Mouse (Mus musculus): ENCODE measurements around the gene 5730455P16Rik. TPM values are rescaled to one million over a fixed set of nuclear protein-coding genes. Genes with fewer than 3 reads are reported as not detected.

The 5730455P16Rik gene
- polyA plus RNA-seq, 1 experiment from 2014 or later, result 18.1 TPM

DNA sequence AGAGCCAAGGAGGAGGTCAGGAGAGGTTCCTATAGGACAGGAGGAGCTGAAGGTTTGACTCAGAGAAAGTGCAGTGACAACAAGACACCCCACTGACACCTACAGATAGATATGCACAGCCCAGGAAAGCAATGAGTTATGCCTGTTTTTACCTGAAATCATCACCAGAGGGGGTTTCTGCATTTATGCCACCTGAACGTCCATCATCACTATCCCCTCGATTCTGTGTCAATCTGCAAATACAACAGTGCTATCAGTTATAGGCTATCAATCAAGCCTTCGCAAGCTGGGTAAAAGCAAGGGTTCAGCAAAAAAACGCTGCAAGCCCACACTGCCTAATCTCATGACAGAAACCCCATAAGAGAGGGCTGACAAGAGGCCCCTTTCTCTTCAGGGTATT is 1.2 kb downstream of the 5730455P16Rik start:
- Histone ChIP-seq H3K27ac (no peak overlapping the region), H3K4me3 (replicated peaks) (no peak overlapping the region), H3K36me3 (peaks cover 6% of the 10 kb centered on the region), H3K4me2 (no peak overlapping the region), H3K4me1 (no peaks in the 10 kb centered on the region), H3K27me3 (replicated peaks) (no peaks in the 10 kb centered on the region), H3K9me3 (no peaks in the 10 kb centered on the region), H3K9ac (no peak overlapping the region)
- WGBS, result 57% methylated on average over 4 of the region's 4 CpGs
- ATAC-seq (ENCODE audit: insufficient read depth, low FRiP score, low read depth), result no peak

DNA sequence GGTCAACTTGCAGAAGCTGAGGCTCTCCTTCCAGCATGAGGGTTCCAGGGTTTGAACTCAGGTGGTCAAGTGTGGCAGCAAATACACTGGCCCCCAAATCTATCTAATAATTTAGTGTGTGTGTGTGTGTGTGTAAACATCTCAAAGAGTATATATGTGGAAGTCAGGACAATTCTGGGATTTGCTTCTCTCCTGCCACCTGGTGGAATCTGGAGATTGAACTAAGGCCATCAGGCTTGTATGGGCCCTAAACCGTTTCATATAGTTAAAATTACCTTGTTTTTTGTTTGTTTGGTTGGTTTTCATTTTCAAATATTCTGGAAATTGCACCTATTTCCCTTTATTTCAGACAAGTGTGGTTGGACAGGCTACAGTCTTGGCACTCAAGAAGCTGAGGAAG is 8.9 kb downstream of the 5730455P16Rik start:
- 84% methylated on average over 1 of the region's 1 CpGs for WGBS
- Histone ChIP-seq H3K9ac (no peak overlapping the region), H3K27ac (no peak overlapping the region), H3K4me3 (replicated peaks) (no peak overlapping the region), H3K36me3 (peaks cover 34% of the 10 kb centered on the region), H3K4me2 (no peak overlapping the region), H3K4me1 (no peaks in the 10 kb centered on the region), H3K9me3 (no peaks in the 10 kb centered on the region), H3K27me3 (replicated peaks) (no peaks in the 10 kb centered on the region)
- no peak for ATAC-seq (ENCODE audit: insufficient read depth, low FRiP score, low read depth)

DNA sequence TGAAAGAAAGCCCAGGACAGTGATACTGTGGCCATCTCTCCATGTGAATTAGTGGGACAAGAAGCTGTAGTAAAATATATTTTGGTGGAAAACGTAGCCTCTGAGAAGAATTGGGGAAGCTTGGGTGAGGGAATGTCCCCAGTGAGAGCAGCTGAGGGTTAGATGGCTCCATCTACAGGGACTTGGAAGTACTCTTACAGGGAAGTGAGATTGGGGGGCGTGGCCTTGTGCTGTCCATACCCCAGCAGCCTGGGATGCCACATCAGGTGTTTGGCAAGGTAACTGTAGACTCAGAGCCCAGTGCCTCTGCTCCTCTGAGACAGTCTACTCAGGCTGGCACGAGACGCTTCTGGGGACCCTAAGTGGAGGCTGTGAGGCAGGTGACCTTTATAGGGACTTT is 23.0 kb downstream of the 5730455P16Rik start:
- H3K4me3 ChIP-seq (replicated peaks), result no peak overlapping the region
- no peak for ATAC-seq (ENCODE audit: insufficient read depth, low FRiP score, low read depth)
- 38% methylated on average over 4 of the region's 4 CpGs for WGBS

DNA sequence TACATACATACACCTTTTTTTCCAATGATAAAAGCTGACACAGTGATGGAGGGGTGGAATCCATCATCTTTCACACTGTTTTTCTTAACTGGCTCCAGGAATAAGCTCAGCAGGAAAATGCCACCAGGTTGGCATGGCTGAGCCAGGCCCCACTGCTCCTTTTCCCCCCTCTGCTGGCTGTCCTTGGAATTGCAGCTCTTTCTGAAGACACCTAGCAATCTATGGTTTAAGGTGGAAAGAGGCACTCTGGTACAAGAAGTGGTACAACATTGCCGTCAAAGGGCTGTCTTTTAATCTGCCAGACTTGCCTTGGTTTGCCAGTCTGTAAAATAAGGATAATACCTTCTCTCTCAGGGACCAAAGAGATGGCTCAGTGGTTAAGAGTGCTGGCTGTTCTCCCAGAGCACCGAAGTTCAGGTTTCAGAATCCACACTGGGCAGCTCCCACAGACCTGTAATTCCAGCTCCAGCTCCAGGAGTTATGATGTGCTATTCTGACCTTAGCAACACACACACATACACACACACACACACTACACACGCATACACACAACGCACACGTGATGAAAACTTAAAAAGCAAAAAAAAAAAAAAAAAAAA is 25.9 kb downstream of the 5730455P16Rik start:
- Histone ChIP-seq H3K36me3 (no peaks in the 10 kb centered on the region), H3K9ac (no peak overlapping the region), H3K4me2 (no peak overlapping the region), H3K27ac (no peak overlapping the region), H3K27me3 (replicated peaks) (no peaks in the 10 kb centered on the region), H3K4me3 (replicated peaks) (no peak overlapping the region), H3K9me3 (no peaks in the 10 kb centered on the region), H3K4me1 (no peaks in the 10 kb centered on the region)
- no peak for ATAC-seq (ENCODE audit: insufficient read depth, low FRiP score, low read depth)
- WGBS, result 76% methylated on average over 5 of the region's 5 CpGs

More for the DNA sequence above, 23.0 kb downstream of the 5730455P16Rik start:
- no peaks in the 10 kb centered on the region for H3K27me3 ChIP-seq (replicated peaks)
- no peak overlapping the region for H3K4me2 ChIP-seq
- no peak overlapping the region for H3K9ac ChIP-seq
- no peaks in the 10 kb centered on the region for H3K36me3 ChIP-seq
- no peaks in the 10 kb centered on the region for H3K4me1 ChIP-seq
- no peak overlapping the region for H3K27ac ChIP-seq
- no peaks in the 10 kb centered on the region for H3K9me3 ChIP-seq

DNA sequence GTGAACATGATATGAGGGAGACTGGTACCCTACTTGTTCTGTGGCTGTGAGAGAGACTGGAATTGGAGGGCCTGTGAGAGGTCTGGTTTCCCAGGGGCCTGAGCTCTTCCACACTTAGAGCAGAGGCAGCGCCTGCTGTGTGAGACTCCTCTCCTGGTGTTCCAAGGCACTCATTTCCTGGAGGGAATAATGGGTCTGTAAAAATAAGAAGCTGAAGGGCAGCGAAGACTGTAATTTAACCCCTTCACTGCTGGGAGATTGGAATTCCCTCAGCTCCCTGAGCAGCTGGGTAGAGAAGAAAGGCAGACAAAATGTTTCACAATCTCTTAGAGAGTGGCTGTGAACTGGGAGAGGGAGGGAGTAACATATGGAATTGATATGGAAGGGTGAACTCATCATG is 35.4 kb downstream of the 5730455P16Rik start:
- no peak overlapping the region for H3K4me3 ChIP-seq (replicated peaks)
- H3K4me2 ChIP-seq, result no peak overlapping the region
- H3K27me3 ChIP-seq (replicated peaks), result no peaks in the 10 kb centered on the region
- 20% methylated on average over 2 of the region's 2 CpGs for WGBS
- H3K36me3 ChIP-seq, result no peaks in the 10 kb centered on the region
- no peak for ATAC-seq (ENCODE audit: insufficient read depth, low FRiP score, low read depth)
- no peaks in the 10 kb centered on the region for H3K9me3 ChIP-seq
- H3K9ac ChIP-seq, result no peak overlapping the region
- H3K27ac ChIP-seq, result no peak overlapping the region
- no peaks in the 10 kb centered on the region for H3K4me1 ChIP-seq

DNA sequence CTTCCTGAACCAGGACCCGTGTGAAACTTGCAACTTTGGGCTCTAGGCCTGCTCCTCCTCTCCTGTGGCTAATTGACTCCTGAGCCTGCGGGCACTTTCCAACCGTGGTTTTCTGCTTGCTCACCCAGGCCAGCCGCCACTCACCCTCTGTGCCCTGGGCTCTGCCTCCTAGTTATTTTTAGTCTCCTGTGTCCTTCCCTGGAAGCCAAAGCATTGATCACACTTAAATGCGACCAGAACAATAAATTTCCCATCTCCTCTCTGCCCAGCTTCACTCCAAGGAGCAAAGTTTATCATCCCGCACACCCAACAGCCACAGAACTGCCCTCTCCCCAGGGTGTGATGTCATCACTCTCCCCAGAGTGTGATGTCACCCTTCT is 41.5 kb downstream of the 5730455P16Rik start:
- Histone ChIP-seq H3K36me3 (no peaks in the 10 kb centered on the region), H3K27ac (no peak overlapping the region), H3K4me1 (no peaks in the 10 kb centered on the region), H3K9me3 (no peaks in the 10 kb centered on the region), H3K9ac (no peak overlapping the region), H3K27me3 (replicated peaks) (no peaks in the 10 kb centered on the region), H3K4me2 (no peak overlapping the region), H3K4me3 (replicated peaks) (no peak overlapping the region)
- no peak for ATAC-seq (ENCODE audit: insufficient read depth, low FRiP score, low read depth)
- WGBS, result 27% methylated on average over 6 of the region's 6 CpGs

DNA sequence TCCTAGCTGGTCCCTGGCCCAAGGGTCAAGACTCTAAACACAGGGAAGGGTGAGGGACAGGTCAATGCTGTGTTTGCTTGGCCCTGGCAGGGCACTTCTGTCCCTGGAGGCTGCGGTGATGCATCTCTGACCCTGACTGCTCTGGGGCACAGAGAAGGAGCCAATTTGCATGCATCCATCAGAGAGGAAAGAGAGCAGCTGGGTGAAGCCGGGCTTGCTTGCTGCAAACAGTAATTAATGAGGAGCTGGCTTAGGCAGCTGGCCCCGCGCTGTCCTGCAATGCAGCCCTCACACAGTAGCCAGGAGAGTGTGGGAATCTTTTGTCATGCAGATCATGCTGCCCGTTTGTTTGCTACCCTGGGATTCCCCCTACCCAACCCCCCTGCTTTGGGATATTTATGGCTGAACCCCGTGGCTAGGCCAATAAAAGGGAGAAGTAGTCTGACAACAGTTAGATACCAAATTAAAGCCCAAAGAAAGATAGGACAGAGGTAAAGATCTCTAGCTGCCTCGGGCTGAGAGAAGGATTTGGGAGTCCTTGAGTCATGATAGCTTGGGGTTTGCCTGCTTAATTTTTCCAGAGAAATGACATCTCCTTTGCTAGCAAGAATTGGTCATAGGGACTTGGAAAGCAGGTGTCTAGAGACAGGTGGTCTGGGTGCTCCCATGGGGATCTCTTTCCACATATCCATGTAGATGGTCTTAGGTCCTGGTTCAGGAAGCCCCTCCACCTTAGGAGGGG is 42.1 kb downstream of the 5730455P16Rik start:
- Histone ChIP-seq H3K9ac (no peak overlapping the region), H3K36me3 (no peaks in the 10 kb centered on the region), H3K4me1 (no peaks in the 10 kb centered on the region), H3K4me2 (no peak overlapping the region), H3K9me3 (no peaks in the 10 kb centered on the region), H3K27me3 (replicated peaks) (no peaks in the 10 kb centered on the region), H3K27ac (no peak overlapping the region), H3K4me3 (replicated peaks) (no peak overlapping the region)
- ATAC-seq (ENCODE audit: insufficient read depth, low FRiP score, low read depth), result no peak
- WGBS, result 7% methylated on average over 7 of the region's 7 CpGs

DNA sequence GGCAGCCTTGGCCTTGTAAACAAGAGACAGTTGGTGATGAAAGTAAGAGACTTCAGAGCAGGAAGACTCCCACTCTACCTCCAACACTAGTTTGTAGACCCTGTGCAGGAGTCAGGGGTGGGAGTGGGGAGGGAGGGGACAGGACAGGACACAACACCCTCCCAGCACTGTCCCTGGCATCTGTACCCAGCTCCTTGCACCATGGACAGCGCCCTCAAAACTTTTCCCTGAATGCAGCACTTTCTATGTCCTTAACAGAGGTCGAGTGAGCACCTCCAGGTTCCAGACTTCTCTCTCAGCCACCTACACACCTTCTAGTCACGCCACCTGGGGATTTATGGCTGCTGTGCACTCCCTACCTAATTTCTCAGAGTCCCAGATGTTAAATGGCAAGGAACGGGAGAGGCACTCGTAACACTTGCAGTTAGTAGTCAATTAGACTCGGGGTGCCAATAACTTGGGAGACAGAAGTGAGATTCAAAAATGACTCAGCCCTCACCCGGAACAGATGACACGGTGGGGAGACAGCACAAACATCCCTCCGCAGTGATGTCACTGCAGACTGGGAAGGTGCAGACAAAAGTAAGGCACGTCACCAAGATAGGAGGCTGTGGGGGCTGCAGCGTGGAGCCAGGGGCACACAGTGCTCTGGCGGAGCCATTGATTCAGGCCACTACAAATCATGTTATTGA is 45.0 kb downstream of the 5730455P16Rik start:
- 65% methylated on average over 12 of the region's 12 CpGs for WGBS
- Histone ChIP-seq H3K27ac (no peak overlapping the region), H3K4me3 (replicated peaks) (no peak overlapping the region), H3K9ac (no peak overlapping the region), H3K36me3 (no peaks in the 10 kb centered on the region), H3K4me1 (no peaks in the 10 kb centered on the region), H3K27me3 (replicated peaks) (no peaks in the 10 kb centered on the region), H3K9me3 (no peaks in the 10 kb centered on the region), H3K4me2 (no peak overlapping the region)
- no peak for ATAC-seq (ENCODE audit: insufficient read depth, low FRiP score, low read depth)

DNA sequence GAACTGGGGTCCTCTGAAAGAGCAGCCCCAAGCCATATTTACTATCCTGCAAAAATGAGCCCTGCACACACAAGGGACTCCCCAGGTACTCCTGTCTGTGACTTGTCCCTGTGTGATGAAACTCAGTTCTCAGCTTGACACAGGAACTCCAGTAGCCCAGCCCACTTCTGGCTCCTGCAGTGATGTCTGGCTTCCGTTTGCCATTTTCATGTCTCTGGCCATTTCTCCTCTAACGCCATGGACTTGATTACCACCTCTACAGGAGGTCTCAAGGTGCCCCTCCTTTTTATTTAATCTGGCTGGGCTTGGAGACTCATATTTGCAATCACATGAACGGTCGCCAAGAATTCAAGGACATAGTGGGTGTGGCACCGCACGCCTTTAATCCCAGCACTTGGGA is 53.2 kb downstream of the 5730455P16Rik start:
- 82% methylated on average over 6 of the region's 6 CpGs for WGBS
- Histone ChIP-seq H3K9ac (no peak overlapping the region), H3K9me3 (no peaks in the 10 kb centered on the region), H3K4me1 (no peaks in the 10 kb centered on the region), H3K36me3 (no peaks in the 10 kb centered on the region), H3K4me3 (replicated peaks) (no peak overlapping the region), H3K4me2 (no peak overlapping the region), H3K27ac (no peak overlapping the region), H3K27me3 (replicated peaks) (no peaks in the 10 kb centered on the region)
- ATAC-seq (ENCODE audit: insufficient read depth, low FRiP score, low read depth), result no peak

DNA sequence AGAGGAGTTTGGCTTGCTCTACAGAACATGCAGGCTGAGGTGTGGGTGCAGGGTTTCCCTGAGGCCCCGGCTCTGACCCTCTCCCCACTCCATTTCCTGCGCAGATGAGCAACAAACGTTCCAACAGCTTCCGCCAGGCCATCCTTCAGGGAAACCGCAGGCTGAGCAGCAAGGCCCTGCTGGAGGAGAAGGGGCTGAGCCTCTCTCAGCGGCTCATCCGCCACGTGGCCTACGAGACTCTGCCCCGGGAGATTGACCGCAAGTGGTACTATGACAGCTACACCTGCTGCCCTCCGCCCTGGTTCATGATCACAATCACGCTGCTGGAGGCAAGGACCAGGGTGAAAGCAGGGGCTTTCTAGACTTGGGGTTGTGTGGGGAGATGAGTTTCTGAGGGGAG is 54.6 kb downstream of the 5730455P16Rik start:
- Histone ChIP-seq H3K9ac (no peak overlapping the region), H3K4me1 (no peaks in the 10 kb centered on the region), H3K27me3 (replicated peaks) (no peaks in the 10 kb centered on the region), H3K9me3 (no peaks in the 10 kb centered on the region), H3K4me2 (no peak overlapping the region), H3K4me3 (replicated peaks) (no peak overlapping the region), H3K27ac (no peak overlapping the region), H3K36me3 (no peaks in the 10 kb centered on the region)
- WGBS, result 47% methylated on average over 13 of the region's 13 CpGs
- no peak for ATAC-seq (ENCODE audit: insufficient read depth, low FRiP score, low read depth)

DNA sequence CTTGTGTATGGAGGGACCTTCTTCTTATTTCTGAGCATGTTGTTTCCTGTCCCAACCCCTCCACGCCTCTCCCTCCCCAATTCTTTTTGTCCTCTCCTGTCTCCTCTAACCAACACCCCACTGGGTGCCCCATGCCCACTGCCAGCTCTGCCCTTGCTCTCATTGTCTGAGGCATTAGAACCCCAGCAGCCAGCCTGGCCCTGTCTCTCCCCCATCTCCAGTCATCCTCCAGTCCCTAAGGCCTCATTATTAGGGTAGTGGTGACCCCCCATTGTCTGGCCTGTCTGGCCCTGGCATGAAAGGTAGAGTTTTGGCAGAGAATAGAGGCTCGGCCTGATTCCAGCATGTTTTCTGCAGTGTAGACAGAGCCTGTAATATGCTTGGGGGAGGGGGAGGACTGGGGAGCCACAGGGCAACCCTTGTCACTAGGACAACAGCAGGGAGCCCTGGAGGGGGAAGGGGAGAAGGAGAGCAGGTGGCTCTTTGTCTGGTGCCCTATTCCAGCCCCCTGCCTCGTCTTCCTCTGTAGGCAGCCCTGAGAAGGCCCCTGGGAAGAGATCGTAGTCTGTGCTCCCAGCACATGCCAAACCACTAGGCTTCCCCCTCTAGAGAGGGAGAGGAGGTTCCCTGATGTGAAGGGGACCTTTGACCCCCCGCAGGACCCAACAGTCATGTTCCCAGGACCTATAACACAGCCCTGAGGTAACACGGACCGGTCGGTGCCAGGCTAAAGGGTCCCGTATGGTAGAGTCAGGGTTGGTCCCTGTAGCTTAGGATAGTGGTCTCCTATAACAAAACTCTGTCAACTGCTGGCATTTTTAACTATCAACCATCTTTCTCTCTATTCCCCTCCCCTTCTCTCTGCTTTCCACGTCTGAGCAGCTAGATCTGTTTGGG is 61.8 kb downstream of the 5730455P16Rik start:
- Histone ChIP-seq H3K27ac (no peak overlapping the region), H3K9me3 (no peaks in the 10 kb centered on the region), H3K4me2 (no peak overlapping the region), H3K36me3 (no peaks in the 10 kb centered on the region), H3K9ac (no peak overlapping the region), H3K4me1 (no peaks in the 10 kb centered on the region), H3K27me3 (replicated peaks) (no peaks in the 10 kb centered on the region), H3K4me3 (replicated peaks) (no peak overlapping the region)
- no peak for ATAC-seq (ENCODE audit: insufficient read depth, low FRiP score, low read depth)
- 68% methylated on average over 10 of the region's 10 CpGs for whole genome bisulfite sequencing

All from stomach, embryonic 15.5 days (tissue).